Mouse (Mus musculus) skeletal muscle tissue, adult 2 months (tissue): Measurements from ENCODE around the gene Nup93.

Source experiments
- DNase-seq: peaks from one replicate; pipeline ENCODE4 v3.0.0-alpha.2; 2012; ENCODE audit warnings: low read depth, low spot score

Nup93 gene

GRCm38 (mm10) chr8:94317249-94317648, 102.9 kb downstream of the Nup93 start:
- DNase-seq: peak; percentile 42

- peak; percentile 71 for DNase-seq
These were observed 103.3 kb downstream of the Nup93 start for GRCm38 (mm10) chr8:94317691-94318090.

GRCm38 (mm10) chr8:94320036-94320435, 105.7 kb downstream of the Nup93 start:
- DNase-seq: no peak

GRCm38 (mm10) chr8:94322083-94322482, 107.7 kb downstream of the Nup93 start:
- DNase-seq: peak; percentile 84

GRCm38 (mm10) chr8:94323041-94323440, 108.7 kb downstream of the Nup93 start:
- peak; percentile 59 for DNase-seq

GRCm38 (mm10) chr8:94324071-94324470, 109.7 kb downstream of the Nup93 start:
- no peak for DNase-seq

- no peak for DNase-seq
These were observed 111.7 kb downstream of the Nup93 start for GRCm38 (mm10) chr8:94326016-94326415.

GRCm38 (mm10) chr8:94328932-94329728, 114.8 kb downstream of the Nup93 start, which contains the start of gene Slc12a3:
Gene Slc12a3 (plus strand): TSS chr8:94329201.
- no peak for DNase-seq

GRCm38 (mm10) chr8:94330733-94331132, 116.4 kb downstream of the Nup93 start:
- DNase-seq: peak; percentile 67

GRCm38 (mm10) chr8:94333345-94333744, 119.0 kb downstream of the Nup93 start:
- DNase-seq: no peak

- DNase-seq: no peak
These were observed 123.2 kb downstream of the Nup93 start for GRCm38 (mm10) chr8:94337559-94337958.

GRCm38 (mm10) chr8:94340796-94341195, 126.4 kb downstream of the Nup93 start:
- no peak for DNase-seq

- DNase-seq: no peak
These were observed 128.3 kb downstream of the Nup93 start for GRCm38 (mm10) chr8:94342691-94343090.

- peak; percentile 77 for DNase-seq
These were observed 128.9 kb downstream of the Nup93 start for GRCm38 (mm10) chr8:94343290-94343689.

GRCm38 (mm10) chr8:94343778-94344320, 129.5 kb downstream of the Nup93 start:
- no peak for DNase-seq

GRCm38 (mm10) chr8:94345657-94346056, 131.3 kb downstream of the Nup93 start:
- no peak for DNase-seq

- DNase-seq: no peak
These were observed 131.9 kb downstream of the Nup93 start for GRCm38 (mm10) chr8:94346264-94346663.

GRCm38 (mm10) chr8:94348425-94348824, 134.1 kb downstream of the Nup93 start:
- DNase-seq: no peak

GRCm38 (mm10) chr8:94354069-94354531, 139.7 kb downstream of the Nup93 start:
- no peak for DNase-seq

GRCm38 (mm10) chr8:94354571-94354970, 140.2 kb downstream of the Nup93 start:
- DNase-seq: no peak

GRCm38 (mm10) chr8:94357220-94357619, 142.9 kb downstream of the Nup93 start:
- DNase-seq: no peak

- peak; percentile 69 for DNase-seq
These were observed 144.2 kb downstream of the Nup93 start for GRCm38 (mm10) chr8:94358541-94358940.
